Mouse (Mus musculus) myocyte (in vitro differentiated cells): Measurements from ENCODE around the gene Psmc6.

Source experiments
- CEBPB ChIP-seq: IDR thresholded peaks from 2 replicates; pipeline ENCODE4 v1.6.1; 2011; ENCODE audit warnings: mild to moderate bottlenecking, moderate library complexity; ENCODE audit not compliant: poor library complexity, insufficient read depth, severe bottlenecking
- E2F4 ChIP-seq: IDR thresholded peaks from one replicate; pipeline ENCODE4 v1.6.1; 2011; ENCODE audit warnings: mild to moderate bottlenecking, control low read depth, moderate library complexity; ENCODE audit not compliant: insufficient read depth
- MYOD1 ChIP-seq, 3 experiments: IDR thresholded peaks; one replicate each; pipeline ENCODE4 v1.6.1; 2011; ENCODE audit warnings: control low read depth in 2 of 3, low read depth in 2 of 3, mild to moderate bottlenecking in 2 of 3, moderate library complexity in 1 of 3; ENCODE audit not compliant: insufficient read length in 2 of 3, control insufficient read depth in 1 of 3
- MYOG ChIP-seq, 3 experiments: IDR thresholded peaks; one replicate each; pipeline ENCODE4 v1.6.1; 2011; ENCODE audit warnings: control low read depth in 2 of 3, low read depth in 2 of 3, mild to moderate bottlenecking in 2 of 3; ENCODE audit not compliant: insufficient read length in 2 of 3, control insufficient read depth in 1 of 3, insufficient read depth in 1 of 3
- POLR2A ChIP-seq: IDR thresholded peaks from one replicate; pipeline ENCODE4 v1.6.1; 2011; ENCODE audit warnings: low read depth, mild to moderate bottlenecking, control low read depth, moderate library complexity; ENCODE audit not compliant: insufficient read length
- POLR2AphosphoS2 ChIP-seq: IDR thresholded peaks from one replicate; pipeline ENCODE4 v1.6.1; 2011; ENCODE audit warnings: low read depth, control low read depth; ENCODE audit not compliant: insufficient read length
- REST ChIP-seq: IDR thresholded peaks from one replicate; pipeline ENCODE4 v1.6.1; 2011; ENCODE audit warnings: mild to moderate bottlenecking, control low read depth, moderate library complexity; ENCODE audit not compliant: insufficient read depth, insufficient read length
- TCF12 ChIP-seq: IDR thresholded peaks from one replicate; pipeline ENCODE4 v1.6.1; 2011; ENCODE audit warnings: mild to moderate bottlenecking, control low read depth; ENCODE audit not compliant: poor library complexity, insufficient read depth, severe bottlenecking
- TCF3 ChIP-seq: IDR thresholded peaks from one replicate; pipeline ENCODE4 v1.6.1; 2011; ENCODE audit warnings: low read depth, control low read depth; ENCODE audit not compliant: insufficient read length
- USF1 ChIP-seq: IDR thresholded peaks from one replicate; pipeline ENCODE4 v1.6.1; 2011; ENCODE audit warnings: low read depth, mild to moderate bottlenecking, control low read depth, moderate library complexity

DNA sequence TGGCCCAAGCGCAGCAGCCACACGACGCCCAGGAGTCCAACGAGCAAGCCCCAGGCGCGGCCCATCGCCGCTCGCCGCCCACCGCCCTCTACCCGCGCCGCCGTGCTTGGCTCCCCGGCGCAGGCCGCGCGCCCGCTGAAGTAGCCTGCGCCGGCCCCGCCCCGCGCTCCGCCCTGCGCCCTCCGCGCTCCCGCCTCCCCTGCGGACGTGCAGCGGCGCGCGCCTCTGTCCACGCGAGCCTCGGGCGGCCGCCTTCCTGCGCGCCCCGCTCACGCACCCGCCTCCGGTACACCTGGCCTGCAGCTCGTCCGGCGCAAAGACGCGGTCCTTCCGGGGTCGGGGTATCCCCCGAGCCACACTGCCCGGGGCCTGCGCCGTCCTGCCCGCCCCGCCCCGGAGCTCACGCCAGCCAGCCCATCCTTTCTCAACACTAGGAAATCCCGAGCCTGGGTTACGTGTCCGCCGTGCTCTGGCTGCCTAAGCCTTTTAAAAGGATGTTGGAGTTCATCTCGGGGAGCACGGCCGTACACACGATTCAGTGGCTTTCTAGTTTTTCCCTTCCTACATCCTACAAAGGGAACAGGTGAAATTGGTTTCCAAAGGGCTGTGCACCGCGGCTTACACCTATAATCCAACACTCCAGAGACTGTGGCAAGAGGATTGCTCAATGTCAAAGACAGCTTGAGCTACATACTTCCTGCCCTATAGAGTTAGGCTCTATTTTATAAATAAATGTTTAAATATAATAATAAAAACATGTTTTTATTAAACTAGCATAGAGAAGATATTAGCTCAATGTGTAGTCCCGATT lies 11.0 kb upstream of the Psmc6 start, which contains the start of gene Ero1l:
- TF ChIP-seq CEBPB (peak; percentile 66), MYOD1 (IDR thresholded peaks at IDR 0.05; ENCODE audit: control insufficient read depth in 1 of 3, insufficient read length in 2 of 3, low read depth in 2 of 3) (peak in 1 of 3 experiments; percentile 67), POLR2AphosphoS2 (peak; percentile 99), POLR2A (peak; percentile 99), USF1 (no peak), MYOG (IDR thresholded peaks at IDR 0.05; ENCODE audit: control insufficient read depth in 1 of 3, insufficient read depth in 1 of 3, insufficient read length in 2 of 3, low read depth in 2 of 3) (no peak), TCF12 (no peak), E2F4 (no peak), REST (no peak), TCF3 (no peak)
